Mouse (Mus musculus) layer of hippocampus, postnatal 14 days (tissue): ENCODE results near the gene Dpf2. TPM values are rescaled to one million over a fixed set of nuclear protein-coding genes. Genes with fewer than 3 reads are reported as not detected.
A peak's percentile ranks its signal among the peaks of the same experiment; 100 is the strongest.

Experiments
- DNase-seq, 2 experiments: peaks; one replicate each; pipeline ENCODE4 v3.0.0; 2021 to 2022; ENCODE audit warnings: low spot score in 2 of 2, mixed read lengths in 1 of 2
- total RNA-seq, 2 experiments: library from RNA; stranded (reverse); gene quantifications; 2 replicates each; pipeline ENCODE4 v1.2.3; 2021

The Dpf2 gene
- total RNA-seq, 2 experiments from 2014 or later = 78.1 to 92.3 TPM

DNA sequence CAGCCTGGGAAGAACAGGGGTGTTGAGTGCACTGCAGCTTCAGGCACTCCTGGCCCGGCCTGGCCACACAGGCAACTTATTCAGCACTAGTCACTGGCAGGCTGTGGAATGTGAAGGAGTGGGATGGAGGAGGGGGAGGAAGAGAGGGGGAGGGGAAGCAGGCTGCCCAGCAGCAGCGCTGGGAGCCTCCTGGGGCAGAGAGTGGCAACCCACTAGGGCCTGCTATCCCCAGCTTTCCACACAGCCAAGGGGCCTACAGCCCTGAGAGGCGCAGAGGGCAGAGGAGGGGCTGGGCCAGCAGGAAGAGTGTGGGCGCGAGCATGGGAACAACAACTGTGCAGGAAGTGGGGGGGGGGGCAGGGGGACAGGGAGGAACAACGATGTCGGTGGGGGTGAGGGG lies 41.5 kb downstream of the Dpf2 start:
- DNase-seq = no peak

DNA sequence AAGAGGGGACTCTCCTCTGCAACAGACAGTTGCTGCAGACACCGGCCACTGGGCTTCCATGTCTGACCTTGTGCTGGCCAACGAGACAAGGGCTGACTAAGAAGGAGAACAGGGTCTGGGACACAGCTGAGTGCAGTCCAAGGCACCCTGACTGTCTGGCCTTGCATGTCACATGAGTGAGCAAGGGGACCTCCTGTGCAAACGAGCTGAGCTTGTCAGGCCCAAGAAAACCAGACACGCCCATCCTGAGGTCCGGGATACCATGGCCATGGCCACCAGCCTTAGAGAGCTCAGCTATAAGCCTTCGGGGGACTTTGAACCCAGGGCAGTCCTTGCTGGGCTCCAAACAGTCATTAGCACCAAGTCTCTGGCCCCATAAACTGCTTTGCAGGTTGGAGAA lies 44.7 kb downstream of the Dpf2 start:
- no peak for DNase-seq

DNA sequence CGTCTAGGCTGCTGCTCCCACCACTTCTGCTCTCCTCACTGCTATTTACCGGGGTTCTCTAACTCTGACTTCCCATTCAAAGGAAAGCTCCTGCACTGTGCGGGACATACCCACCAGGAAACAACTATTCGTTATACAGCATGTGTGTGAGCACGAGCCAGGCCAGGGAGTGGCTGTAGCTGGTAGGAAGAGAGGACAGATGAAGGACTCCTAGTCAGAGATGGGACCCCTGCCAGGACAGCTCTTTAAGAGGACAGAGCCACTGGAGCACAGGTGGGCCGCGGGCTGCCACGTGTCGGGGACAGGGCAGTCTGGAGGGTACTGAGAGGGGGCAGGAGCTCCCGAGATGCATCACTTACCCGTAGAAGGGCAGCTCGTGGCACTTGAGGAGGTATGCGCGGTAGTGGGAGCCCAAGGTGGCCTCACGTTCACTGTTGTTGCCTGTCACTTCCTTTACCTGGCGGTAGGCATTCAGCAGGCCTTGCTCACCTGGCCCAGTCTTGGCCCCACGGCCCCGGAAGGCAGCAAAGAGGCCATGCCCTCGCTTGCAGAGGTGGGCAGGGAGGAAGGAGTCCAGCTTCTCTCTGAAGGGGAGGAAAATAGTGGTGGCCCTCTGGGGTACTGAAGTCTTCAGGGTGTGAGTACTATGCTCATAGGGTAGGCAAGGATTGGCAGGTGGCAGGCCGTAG lies 48.0 kb downstream of the Dpf2 start:
- no peak for DNase-seq

DNA sequence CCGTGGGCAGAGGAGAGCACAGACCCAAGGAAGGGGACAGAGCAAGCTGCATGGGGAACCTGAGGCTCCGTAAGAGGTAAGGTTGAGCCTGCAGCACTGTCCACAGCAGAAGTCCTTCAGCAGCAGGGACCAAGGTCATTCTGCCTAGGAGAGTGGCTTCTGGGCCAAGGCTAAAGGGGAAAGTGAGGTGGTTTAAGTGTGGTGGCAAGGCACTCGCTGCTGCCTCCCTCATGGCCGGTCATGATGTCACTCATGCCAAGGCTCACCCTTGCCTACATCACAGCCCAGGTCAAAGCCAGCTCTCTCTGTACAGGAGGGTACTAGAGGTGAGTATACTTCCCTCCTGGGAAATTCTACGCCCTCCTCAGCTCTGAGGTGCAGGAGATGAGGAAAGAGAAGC lies 49.0 kb downstream of the Dpf2 start:
- DNase-seq = no peak

DNA sequence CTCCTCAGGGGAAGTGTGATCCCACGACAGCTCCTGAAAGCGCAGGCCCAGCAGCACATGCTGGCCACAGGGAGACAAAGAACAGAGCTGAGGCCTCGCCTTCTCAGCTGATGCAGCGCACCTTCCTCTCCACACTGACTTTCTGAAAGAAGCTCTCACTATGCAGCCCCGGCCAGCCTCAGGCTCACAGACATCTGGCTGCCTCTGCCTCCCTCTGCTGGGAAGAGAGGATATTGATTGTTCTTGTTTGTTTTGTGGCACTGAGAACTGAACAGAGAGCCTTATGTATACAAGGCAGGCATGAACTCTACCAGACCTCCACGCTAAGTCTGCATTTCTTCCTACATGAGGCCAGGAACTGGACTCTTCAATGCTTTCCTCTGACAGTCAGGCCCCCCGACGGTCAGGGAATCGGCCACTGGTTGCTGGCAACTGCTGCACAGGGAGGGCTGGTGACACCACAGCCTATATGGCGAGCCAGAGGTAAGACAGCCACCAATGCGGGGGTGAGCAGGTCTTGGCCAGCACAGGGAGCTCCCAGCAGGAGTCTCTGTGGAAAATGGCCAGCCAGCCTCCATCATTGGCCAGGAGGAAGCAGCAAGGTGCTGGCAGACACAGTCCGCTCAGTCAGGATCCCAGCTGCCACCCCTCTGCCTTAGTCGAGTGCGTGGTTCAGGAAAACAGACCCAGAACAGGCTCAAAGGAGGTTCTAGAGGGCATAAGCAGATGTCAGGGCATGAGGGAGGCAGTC lies 50.3 kb downstream of the Dpf2 start:
- no peak for DNase-seq

DNA sequence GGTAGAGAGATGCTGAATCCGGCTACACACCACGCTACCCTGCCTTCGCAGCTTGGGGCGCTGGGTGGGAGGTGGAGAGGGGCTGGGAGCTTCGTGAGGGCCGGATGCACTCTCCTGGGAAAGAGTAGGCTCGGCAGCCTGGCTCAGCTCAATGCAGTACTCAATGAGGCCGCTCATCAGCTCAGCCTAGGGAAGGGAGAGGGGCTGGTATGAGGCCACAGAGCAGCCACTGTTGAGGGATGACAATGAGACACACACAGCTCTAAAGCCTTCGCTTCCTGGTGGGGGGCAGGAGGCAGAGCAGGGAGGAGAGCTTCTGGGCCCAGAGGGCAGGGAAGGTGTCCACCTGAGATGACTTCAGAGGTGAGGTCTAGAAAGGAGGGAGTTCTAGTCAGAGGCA lies 56.2 kb downstream of the Dpf2 start:
- DNase-seq = no peak

DNA sequence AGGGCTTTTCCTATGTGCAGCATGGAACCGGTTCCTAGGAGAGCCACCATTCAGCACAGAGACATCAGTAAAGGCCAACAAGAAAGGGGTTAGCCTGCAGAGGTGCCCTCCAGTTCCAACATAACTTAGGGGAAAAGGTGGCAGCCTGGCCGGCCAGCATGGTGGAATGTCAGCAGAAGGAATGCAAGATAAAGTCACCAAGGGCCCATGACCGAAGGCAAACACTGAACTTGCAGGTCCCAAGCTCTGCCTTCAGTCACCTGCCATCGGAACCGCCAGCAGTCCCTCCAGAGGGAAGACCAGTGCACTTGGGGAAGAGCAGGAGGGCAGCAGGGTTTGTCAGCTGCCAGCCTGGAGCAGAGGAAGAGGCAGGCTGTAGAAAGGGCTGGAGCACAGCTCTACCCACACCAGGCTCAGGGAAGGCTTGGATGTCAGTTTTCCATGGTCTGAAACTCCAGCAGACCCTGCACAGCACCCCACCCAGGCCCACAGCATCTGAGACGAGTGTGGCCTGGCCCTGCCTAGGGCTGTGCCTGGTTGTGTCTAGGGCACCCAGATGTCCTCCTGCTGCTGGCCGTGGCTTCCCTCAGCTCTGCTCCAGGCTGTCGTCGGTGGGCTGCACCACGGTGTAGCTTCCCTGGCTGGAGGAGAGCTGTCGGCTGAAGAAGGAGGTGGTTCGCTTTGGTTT lies 60.6 kb downstream of the Dpf2 start:
- no peak for DNase-seq

DNA sequence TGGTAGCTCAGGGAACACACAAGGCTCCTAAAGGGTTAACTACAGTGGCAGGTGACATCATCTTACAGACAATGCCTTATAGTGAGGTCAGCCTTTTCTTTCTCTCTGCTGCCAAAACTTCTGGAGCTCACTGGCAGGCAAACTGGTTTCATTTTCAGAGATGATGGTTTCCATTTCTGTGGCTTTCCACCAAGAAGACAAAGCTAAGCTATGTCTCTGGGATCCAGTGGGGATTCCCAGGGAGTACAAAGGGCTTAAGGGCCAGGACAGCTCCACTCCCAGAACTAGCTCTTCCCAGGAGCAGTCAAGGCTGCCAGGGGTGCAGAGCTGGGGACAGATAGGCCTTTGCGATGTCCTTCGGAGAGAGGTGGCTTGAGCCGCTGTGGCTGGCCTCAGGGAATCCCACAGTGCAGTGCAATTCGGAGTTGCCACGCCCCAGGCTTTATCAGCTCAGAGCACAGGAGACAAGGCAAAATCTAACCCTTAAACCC lies 61.3 kb downstream of the Dpf2 start:
- no peak for DNase-seq

DNA sequence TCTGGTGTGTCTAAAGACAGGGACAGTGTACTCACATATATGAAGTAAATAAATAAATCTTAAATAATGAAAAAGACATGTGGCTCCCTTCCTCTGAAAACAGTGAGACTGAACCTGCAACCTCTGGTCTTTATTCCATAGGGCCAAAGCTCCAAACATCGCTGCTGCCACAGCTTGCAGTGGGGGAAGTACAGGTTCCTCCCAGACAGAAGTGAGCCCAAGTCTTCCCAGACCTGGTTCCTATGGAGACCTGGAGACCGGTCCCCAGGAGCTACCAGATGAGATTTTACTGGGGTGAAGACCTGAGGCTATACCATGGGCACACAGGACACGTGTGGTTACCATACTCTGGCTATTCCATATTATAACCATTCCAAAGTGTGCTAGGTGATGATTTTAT lies 62.0 kb downstream of the Dpf2 start:
- DNase-seq = no peak

DNA sequence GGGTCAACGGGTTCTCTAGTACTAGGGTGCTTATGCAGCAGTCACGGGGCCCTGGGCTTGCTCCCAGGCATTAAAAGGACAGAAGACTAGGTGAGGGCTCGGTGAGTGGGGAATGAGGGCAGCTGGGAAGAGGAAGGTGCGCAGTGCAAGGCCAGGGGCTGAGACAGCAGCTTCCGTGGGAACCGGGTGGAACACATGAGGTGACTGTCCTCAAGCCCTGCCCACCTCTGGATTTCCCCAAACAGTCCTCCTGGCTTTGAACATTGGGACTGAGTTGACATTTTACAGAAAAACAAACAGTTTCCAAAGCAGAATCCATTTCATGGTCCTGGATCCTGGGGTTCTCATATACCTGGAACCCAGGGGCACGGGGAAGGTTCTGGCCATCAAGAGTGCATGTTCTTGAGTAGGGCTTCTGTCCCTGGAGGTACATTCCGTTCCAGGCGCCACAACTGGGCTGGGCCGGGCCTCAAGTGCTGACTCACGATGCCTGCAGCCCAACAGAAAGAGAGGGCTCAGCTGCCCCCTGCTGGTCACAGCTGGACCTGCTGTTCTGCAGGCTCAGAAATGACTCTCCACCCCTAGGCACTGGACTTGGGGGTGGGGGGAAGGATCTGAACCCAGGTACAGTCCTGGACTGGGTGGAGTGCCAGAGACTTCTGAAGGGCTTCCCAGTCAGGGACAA lies 62.8 kb downstream of the Dpf2 start:
- peak; percentile 91 to 94 for DNase-seq

DNA sequence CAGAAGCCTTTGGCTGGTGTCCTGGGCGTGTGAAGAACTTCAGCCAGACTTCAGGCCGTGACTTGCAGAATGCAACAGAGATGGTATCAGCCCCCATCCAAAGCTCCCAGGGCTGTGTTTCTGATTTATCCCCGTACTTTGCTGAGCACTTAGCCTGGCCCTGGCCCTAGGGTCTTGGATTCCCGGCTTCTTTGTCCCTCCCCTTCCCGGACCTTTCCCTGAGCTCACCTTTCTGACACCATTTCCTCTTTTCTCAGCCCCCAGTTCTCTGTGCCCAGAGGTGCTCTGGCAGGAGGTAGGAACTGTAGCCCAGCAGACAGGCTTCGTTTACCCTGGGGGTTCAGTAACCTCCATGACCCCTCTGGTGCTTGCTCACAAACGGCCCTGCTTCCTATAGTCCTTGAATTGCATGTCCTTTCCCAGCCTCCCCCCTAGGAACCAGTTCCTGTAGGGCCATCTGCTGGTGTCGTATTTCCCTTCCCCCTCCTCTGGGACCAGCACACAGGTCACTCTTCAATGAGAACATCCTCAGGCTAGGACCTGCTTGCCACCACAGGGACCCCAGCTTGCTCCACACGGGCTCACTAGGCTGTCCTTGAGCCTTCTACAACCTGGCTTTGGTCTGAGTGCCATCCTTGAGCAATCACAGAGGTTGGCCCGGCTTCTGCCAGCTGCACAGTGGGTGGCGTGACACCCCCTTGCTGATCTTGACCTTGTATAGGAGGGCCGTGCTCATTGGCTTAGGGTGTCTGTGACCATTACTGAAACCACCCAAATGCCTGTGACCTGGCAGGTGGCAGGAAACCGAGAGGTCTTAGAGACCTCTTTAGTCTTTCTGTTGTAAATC lies 63.8 kb downstream of the Dpf2 start:
- no peak for DNase-seq

DNA sequence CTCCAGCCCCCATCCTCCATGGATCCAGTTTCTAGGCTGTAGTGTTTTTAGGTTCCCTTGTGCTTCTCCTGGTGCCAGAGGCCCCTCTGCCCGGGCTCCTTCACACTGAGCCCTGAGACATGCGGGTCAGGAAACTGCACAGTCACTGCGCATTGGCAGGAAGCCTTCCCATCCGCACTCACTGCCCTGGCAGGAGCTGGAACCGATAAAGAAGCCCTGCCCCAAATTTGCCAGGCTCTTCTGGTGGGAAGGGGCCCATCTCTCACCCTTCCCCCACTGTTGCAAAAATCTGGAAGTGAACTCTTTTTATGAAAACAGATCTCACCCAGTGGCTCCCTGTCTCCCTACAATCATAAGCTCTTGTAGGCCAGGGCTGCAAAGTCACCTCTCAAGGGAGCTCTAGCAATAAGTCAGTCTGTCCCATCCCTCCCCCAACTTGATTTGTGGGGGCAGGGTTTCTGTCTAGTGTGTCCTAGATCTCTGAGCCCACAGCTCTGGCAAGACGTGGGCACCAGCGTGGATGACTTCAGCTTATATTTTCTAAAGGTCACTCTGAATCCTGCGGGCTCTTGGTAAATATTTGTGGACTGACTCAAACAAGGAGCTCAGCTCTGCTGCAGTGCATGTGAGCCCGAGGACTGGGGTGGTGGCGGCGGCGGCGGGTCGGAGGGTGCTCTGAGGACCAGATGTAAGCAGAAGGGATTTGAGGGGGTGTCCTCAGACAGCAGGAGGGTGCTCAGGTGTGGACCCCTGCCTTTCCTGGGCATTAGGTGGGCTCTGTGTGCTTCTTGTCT lies 64.6 kb downstream of the Dpf2 start:
- DNase-seq = no peak

DNA sequence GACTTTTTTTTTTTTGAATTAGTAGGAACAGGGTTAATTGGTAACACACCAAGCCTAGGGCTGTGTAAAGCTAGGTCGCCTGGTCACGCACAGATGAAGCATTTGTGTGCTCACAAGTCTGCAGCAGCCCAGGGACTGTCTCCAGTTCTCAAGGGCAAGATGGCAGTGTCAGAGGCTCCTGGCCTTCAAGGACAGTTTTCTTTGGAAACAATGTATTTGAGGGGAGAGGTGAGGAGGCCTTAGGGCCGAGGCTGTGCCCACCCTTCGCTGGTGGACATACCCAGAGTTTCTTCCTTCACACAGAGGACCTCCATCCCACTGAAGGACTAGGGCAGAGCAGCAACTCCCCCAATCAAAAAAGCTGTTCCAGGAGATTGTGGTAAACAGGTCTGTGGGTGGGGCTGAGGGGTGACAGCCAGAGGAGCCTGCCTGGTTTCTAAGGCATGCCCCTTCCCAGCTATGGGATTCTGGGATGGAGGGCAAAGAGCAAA lies 65.5 kb downstream of the Dpf2 start:
- no peak for DNase-seq

DNA sequence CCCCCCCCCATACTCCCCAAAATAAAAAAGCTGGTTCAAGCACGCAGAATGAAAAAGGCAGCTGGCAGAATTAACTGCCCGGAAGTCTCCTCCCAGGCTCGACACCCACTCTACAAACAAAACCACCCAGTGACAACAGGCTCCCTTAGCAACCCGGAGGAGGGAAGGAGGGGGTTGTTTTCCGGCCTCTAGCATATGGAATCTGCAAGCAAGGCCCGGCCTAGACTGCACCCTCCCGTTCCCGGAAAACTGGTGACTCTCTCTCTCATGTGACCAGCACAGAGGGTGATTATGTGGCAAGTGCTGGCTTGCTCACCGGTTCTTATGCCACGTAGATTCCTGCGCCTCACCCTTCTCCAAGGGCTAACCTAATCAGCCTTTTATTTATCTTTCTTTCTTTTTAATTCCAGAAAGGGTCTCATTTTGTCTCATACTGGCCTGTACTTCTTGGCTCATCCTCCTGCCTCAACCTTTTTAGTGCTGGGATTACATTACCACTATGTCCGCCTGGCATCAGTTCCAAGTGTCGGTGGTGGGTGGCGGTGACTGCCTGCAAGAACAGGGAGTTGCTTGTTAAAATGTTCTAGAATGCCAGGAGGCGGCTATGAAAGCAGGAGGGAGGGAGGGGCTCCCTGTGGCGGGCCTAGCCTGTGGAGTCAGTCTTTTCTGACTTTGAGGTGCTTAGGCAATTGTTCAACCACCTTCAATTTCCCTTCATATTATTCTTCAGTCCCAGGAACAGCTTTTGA lies 66.1 kb downstream of the Dpf2 start:
- peak; percentile 83 to 94 for DNase-seq

Other genes with a start within 250 kb of the Dpf2 start
- gene Sipa1, start 249.3 kb downstream of the Dpf2 start, total RNA-seq = 10 to 100 TPM; 22.8 to 26.1 TPM
- 10 to 100 TPM; 16.1 to 17.0 TPM for gene Map3k11, start 224.3 kb downstream of the Dpf2 start, total RNA-seq
- 10 to 100 TPM; 66.3 to 72.2 TPM for gene Pcnx3, start 224.1 kb downstream of the Dpf2 start, total RNA-seq
- not detected for gene Kcnk7, start 208.6 kb downstream of the Dpf2 start, total RNA-seq
- gene Ehbp1l1, start 186.7 kb downstream of the Dpf2 start, total RNA-seq = 10 to 100 TPM; 15.6 to 20.1 TPM
- 10 to 100 TPM; 32.1 to 41.1 TPM for gene Fam89b, start 183.4 kb downstream of the Dpf2 start, total RNA-seq
- gene Ltbp3, start 172.1 kb downstream of the Dpf2 start, total RNA-seq = 10 to 100 TPM; 24.7 to 32.7 TPM
- gene Scyl1, start 141.6 kb downstream of the Dpf2 start, total RNA-seq = 10 to 100 TPM; 73.6 to 75.1 TPM
- gene Frmd8, start 37.7 kb downstream of the Dpf2 start, total RNA-seq = 10 to 100 TPM; 19.8 to 20.1 TPM
- 1 to 10 TPM; 3.6 to 3.7 TPM for gene Slc25a45, start 35.2 kb downstream of the Dpf2 start, total RNA-seq
- gene Tigd3, start 18.9 kb downstream of the Dpf2 start, total RNA-seq = 1 to 10 TPM; 3.4 to 4.2 TPM
- 1 to 10 TPM; 4.7 to 5.7 TPM for gene Cdc42ep2, start 11.8 kb upstream of the Dpf2 start, total RNA-seq
- 1 to 10 TPM; 8.0 to 10.0 TPM for gene Pola2, start 51.2 kb upstream of the Dpf2 start, total RNA-seq
- gene Slc22a20, start 73.1 kb upstream of the Dpf2 start, total RNA-seq = not detected
- 10 to 100 TPM; 21.3 to 23.1 TPM for gene Capn1, start 102.9 kb upstream of the Dpf2 start, total RNA-seq
- gene Syvn1, start 133.6 kb upstream of the Dpf2 start, total RNA-seq = 10 to 100 TPM; 42.5 to 45.3 TPM
- gene Mrpl49, start 144.8 kb upstream of the Dpf2 start, total RNA-seq = 10 to 100 TPM; 39.9 to 50.8 TPM
- 100 to 1,000 TPM; 583 to 634 TPM for gene Fau, start 144.8 kb upstream of the Dpf2 start, total RNA-seq
- gene Znhit2, start 148.2 kb upstream of the Dpf2 start, total RNA-seq = 10 to 100 TPM; 39.5 to 41.2 TPM
- 10 to 100 TPM; 40.1 to 44.2 TPM for gene Tm7sf2, start 155.4 kb upstream of the Dpf2 start, total RNA-seq
- gene Vps51, start 164.2 kb upstream of the Dpf2 start, total RNA-seq = 10 to 100 TPM; 84.3 to 95.9 TPM
- not detected for gene Tmem262, start 167.0 kb upstream of the Dpf2 start, total RNA-seq
- 1 to 10 TPM in 1 of 2 experiments, under 1 TPM in 1; 0.57 to 1.5 TPM for gene Gm28374, start 169.2 kb upstream of the Dpf2 start, total RNA-seq
- gene Zfpl1, start 171.9 kb upstream of the Dpf2 start, total RNA-seq = 10 to 100 TPM; 33.1 to 33.7 TPM
- gene Cdca5, start 172.0 kb upstream of the Dpf2 start, total RNA-seq = 1 to 10 TPM in 1 of 2 experiments, under 1 TPM in 1; 0.99 to 1.0 TPM
- gene AC131692.1, start 181.4 kb upstream of the Dpf2 start, total RNA-seq = not detected
- gene Naaladl1, start 192.8 kb upstream of the Dpf2 start, total RNA-seq = not detected
- gene Sac3d1, start 205.6 kb upstream of the Dpf2 start, total RNA-seq = 10 to 100 TPM; 16.8 to 18.2 TPM
- 10 to 100 TPM; 42.3 to 43.7 TPM for gene Snx15, start 215.3 kb upstream of the Dpf2 start, total RNA-seq
- under 1 TPM in 1 of 2 experiments, not detected in 1; 0.39 TPM for gene Batf2, start 228.0 kb upstream of the Dpf2 start, total RNA-seq
- gene Arl2, start 228.5 kb upstream of the Dpf2 start, total RNA-seq = 10 to 100 TPM; 63.2 to 65.9 TPM